In the genomic region with DNA sequence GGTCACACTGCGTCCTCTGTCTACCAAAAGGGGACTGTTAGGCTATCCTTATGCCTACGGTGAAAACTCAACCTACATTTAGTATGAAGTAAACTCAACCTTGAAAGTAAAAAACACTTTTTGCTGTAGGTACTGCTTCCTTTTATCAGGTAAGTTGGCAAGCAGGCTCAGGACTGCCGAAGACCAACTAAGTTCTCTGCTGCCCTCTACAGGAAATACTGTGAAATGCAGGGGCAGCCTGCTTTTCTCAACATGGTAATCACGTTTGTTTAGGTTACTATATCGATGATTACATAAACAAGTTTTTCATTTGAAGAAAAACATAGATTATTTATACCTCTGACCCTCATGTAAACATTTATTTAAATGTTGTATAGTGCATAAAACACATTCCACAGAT, we compare ENCODE assay signal across 8 mouse cellular contexts. TPM values are rescaled to one million over a fixed set of nuclear protein-coding genes. Genes with fewer than 3 reads are reported as not detected.
DNase-seq lines count a peak whose midpoint lies in the region; ATAC-seq and TF ChIP-seq lines count a peak whose summit lies in the region.
"Had no signal": no experiment of that assay in that cellular context is flagged by ENCODE, and none has a peak within 500 bp of the region (broad histone marks: within the 10 kb centered on the region; RNA-seq: fewer than 3 reads in every experiment).

No protein-coding gene starts in this region.

- DNase-seq in 3T3-L1 (ENCODE audit: low read depth, low spot score), result peak; percentile 85
- DNase-seq in 416B (ENCODE audit: low read depth), result peak; percentile 79
- peak; percentile 89 for DNase-seq in embryonic facial prominence, embryonic 11.5 days (ENCODE audit: low spot score)
- DNase-seq in limb, embryonic 11.5 days (ENCODE audit: low spot score), result peak; percentile 87
- DNase-seq in right cerebral cortex, postnatal 10 days (ENCODE audit: low spot score in 2 of 2), result peak; percentile 71 to 78

- peaks cover 2% of the 10 kb centered on the region for H3K4me1 ChIP-seq in bone marrow, adult 2 months (ENCODE audit: control insufficient read depth, insufficient read depth, low read length)
- no peaks in the 10 kb centered on the region for H3K4me1 ChIP-seq in embryonic facial prominence, embryonic 11.5 days (ENCODE audit: control insufficient read depth, insufficient read depth, low read length)
- no peaks in the 10 kb centered on the region for H3K4me1 ChIP-seq in limb, embryonic 11.5 days (ENCODE audit: control insufficient read depth, insufficient read depth, low read length)

- no peak overlapping the region for H3K4me3 ChIP-seq in bone marrow, adult 2 months (replicated peaks; ENCODE audit: control insufficient read depth, low read depth, low read length)
- H3K4me3 ChIP-seq in embryonic facial prominence, embryonic 11.5 days (ENCODE audit: low read depth, low read length), result no peak overlapping the region
- no peak overlapping the region for H3K4me3 ChIP-seq in limb, embryonic 11.5 days (ENCODE audit: low read depth, low read length)
- H3K4me3 ChIP-seq: limb, embryonic 12.5 days had no signal

- peak; percentile 69 for TF ChIP-seq CTCF in bone marrow, adult 2 months (IDR thresholded peaks at IDR 0.05; ENCODE audit: control insufficient read depth, insufficient read depth, low read length)

- no peak overlapping the region for H3K27ac ChIP-seq in bone marrow, adult 2 months (ENCODE audit: control insufficient read depth, insufficient read depth, low read depth, low read length, poor library complexity)
- H3K27ac ChIP-seq in embryonic facial prominence, embryonic 11.5 days (replicated peaks; ENCODE audit: low read depth, low read length), result no peak overlapping the region
- H3K27ac ChIP-seq in limb, embryonic 11.5 days (replicated peaks; ENCODE audit: low read depth, low read length), result no peak overlapping the region
- H3K27ac ChIP-seq: limb, embryonic 12.5 days had no signal

- no peaks in the 10 kb centered on the region for H3K9me3 ChIP-seq in embryonic facial prominence, embryonic 11.5 days (replicated peaks; ENCODE audit: control insufficient read depth, low read length)
- no peaks in the 10 kb centered on the region for H3K9me3 ChIP-seq in limb, embryonic 11.5 days (ENCODE audit: control insufficient read depth, low read length)
- H3K9me3 ChIP-seq: limb, embryonic 12.5 days had no signal

- no peaks in the 10 kb centered on the region for H3K36me3 ChIP-seq in embryonic facial prominence, embryonic 11.5 days (replicated peaks; ENCODE audit: control insufficient read depth, insufficient read depth, low read depth, low read length)
- H3K36me3 ChIP-seq in limb, embryonic 11.5 days (ENCODE audit: control insufficient read depth, insufficient read depth, low read length), result no peaks in the 10 kb centered on the region

- no peaks in the 10 kb centered on the region for H3K27me3 ChIP-seq in embryonic facial prominence, embryonic 11.5 days (ENCODE audit: control insufficient read depth, insufficient read depth, low read length)
- no peaks in the 10 kb centered on the region for H3K27me3 ChIP-seq in limb, embryonic 11.5 days (ENCODE audit: control insufficient read depth, insufficient read depth, low read length)
- H3K27me3 ChIP-seq: limb, embryonic 12.5 days had no signal

- H3K9ac ChIP-seq in embryonic facial prominence, embryonic 11.5 days (replicated peaks; ENCODE audit: low read length), result no peak overlapping the region
- H3K9ac ChIP-seq in limb, embryonic 11.5 days (ENCODE audit: low read length), result no peak overlapping the region
- H3K9ac ChIP-seq: limb, embryonic 12.5 days had no signal

- 23% methylated on average over 5 of the region's 5 CpGs for WGBS in bone marrow, adult 2 months
- 37% methylated on average over 5 of the region's 5 CpGs for WGBS in embryonic facial prominence, embryonic 11.5 days
- 43% methylated on average over 5 of the region's 5 CpGs for WGBS in limb, embryonic 11.5 days

- no peak overlapping the region for H3K4me2 ChIP-seq in embryonic facial prominence, embryonic 11.5 days (ENCODE audit: low read depth, low read length)
- H3K4me2 ChIP-seq in limb, embryonic 11.5 days (ENCODE audit: low read depth, severe bottlenecking), result no peak overlapping the region
- H3K4me2 ChIP-seq: limb, embryonic 12.5 days had no signal

- no peak for ATAC-seq in embryonic facial prominence, embryonic 11.5 days (replicated peaks; ENCODE audit: insufficient number of reproducible peaks, low FRiP score, low TSS enrichment, low read depth)
- peak; percentile 35 for ATAC-seq in inflammation-experienced regulatory T-cells, adult 6 months
- ATAC-seq in limb, embryonic 11.5 days (ENCODE audit: insufficient number of reproducible peaks, low FRiP score, low TSS enrichment, low read depth), result no peak

- TF ChIP-seq POLR2A in bone marrow, adult 2 months (IDR thresholded peaks at IDR 0.05; ENCODE audit: borderline replicate concordance, control insufficient read depth, low read depth, low read length), result no peak

RNA-seq across cellular contexts. Expression of gene Net1, which starts 21.1 kb away (rescaled TPM):
- 65.0 and 81.1 TPM in 2 replicates for polyA plus RNA-seq in bone marrow, adult 2 months (2011; ENCODE audit: insufficient read depth, insufficient read length, low replicate concordance, missing spikeins)
- 108 and 124 TPM in 2 replicates for polyA plus RNA-seq in embryonic facial prominence, embryonic 11.5 days (2014; fragmentation: Nextera tagmentation; extraction: Ambion mirVana)
- 10 to 100 TPM; 24.1 to 29.7 (median 27.0) TPM for polyA plus RNA-seq in inflammation-experienced regulatory T-cells, adult 6 months (2017; shearing (Covaris generic))
- 95.9 and 101 TPM in 2 replicates for polyA plus RNA-seq in limb, embryonic 11.5 days (2014; fragmentation: Nextera tagmentation; extraction: Ambion mirVana)

RNA-seq across cellular contexts. Expression of gene Tubal3, which starts 21.2 kb away (rescaled TPM):
- polyA plus RNA-seq in bone marrow, adult 2 months (2011; ENCODE audit: insufficient read depth, insufficient read length, low replicate concordance, missing spikeins), result not detected in 2 replicates
- 0.07 TPM in 1 of 2 replicates, not detected in the other for polyA plus RNA-seq in embryonic facial prominence, embryonic 11.5 days (2014; fragmentation: Nextera tagmentation; extraction: Ambion mirVana)
- polyA plus RNA-seq in inflammation-experienced regulatory T-cells, adult 6 months (2017; shearing (Covaris generic)), result under 1 TPM in 1 of 3 experiments, not detected in 2; 0.67 TPM
- not detected in 2 replicates for polyA plus RNA-seq in limb, embryonic 11.5 days (2014; fragmentation: Nextera tagmentation; extraction: Ambion mirVana)
- polyA plus RNA-seq: limb, embryonic 12.5 days had no signal

RNA-seq across cellular contexts. Expression of gene Calm5, which starts 42.9 kb away (rescaled TPM):
- polyA plus RNA-seq in bone marrow, adult 2 months (2011; ENCODE audit: insufficient read depth, insufficient read length, low replicate concordance, missing spikeins), result not detected in 2 replicates
- polyA plus RNA-seq in embryonic facial prominence, embryonic 11.5 days (2014; fragmentation: Nextera tagmentation; extraction: Ambion mirVana), result not detected in 2 replicates
- polyA plus RNA-seq in inflammation-experienced regulatory T-cells, adult 6 months (2017; shearing (Covaris generic)), result not detected
- not detected in 2 replicates for polyA plus RNA-seq in limb, embryonic 11.5 days (2014; fragmentation: Nextera tagmentation; extraction: Ambion mirVana)
- polyA plus RNA-seq: limb, embryonic 12.5 days had no signal

RNA-seq across cellular contexts. Expression of gene Ucn3, which starts 48.2 kb away (rescaled TPM):
- polyA plus RNA-seq in bone marrow, adult 2 months (2011; ENCODE audit: insufficient read depth, insufficient read length, low replicate concordance, missing spikeins), result not detected in 2 replicates
- not detected in 2 replicates for polyA plus RNA-seq in embryonic facial prominence, embryonic 11.5 days (2014; fragmentation: Nextera tagmentation; extraction: Ambion mirVana)
- not detected for polyA plus RNA-seq in inflammation-experienced regulatory T-cells, adult 6 months (2017; shearing (Covaris generic))
- polyA plus RNA-seq in limb, embryonic 11.5 days (2014; fragmentation: Nextera tagmentation; extraction: Ambion mirVana), result not detected in 2 replicates
- polyA plus RNA-seq: limb, embryonic 12.5 days had no signal

RNA-seq across cellular contexts. Expression of gene Calm4, which starts 59.4 kb away (rescaled TPM):
- not detected in 2 replicates for polyA plus RNA-seq in bone marrow, adult 2 months (2011; ENCODE audit: insufficient read depth, insufficient read length, low replicate concordance, missing spikeins)
- polyA plus RNA-seq in embryonic facial prominence, embryonic 11.5 days (2014; fragmentation: Nextera tagmentation; extraction: Ambion mirVana), result not detected in 2 replicates
- polyA plus RNA-seq in inflammation-experienced regulatory T-cells, adult 6 months (2017; shearing (Covaris generic)), result not detected
- polyA plus RNA-seq in limb, embryonic 11.5 days (2014; fragmentation: Nextera tagmentation; extraction: Ambion mirVana), result not detected in 2 replicates
- polyA plus RNA-seq: limb, embryonic 12.5 days had no signal
